11 mouse cellular contexts compared by ENCODE assay signal in genomic region chr2:156724871-156725270, GRCm38 (mm10). TPM values are rescaled to one million over a fixed set of nuclear protein-coding genes. Genes with fewer than 3 reads are reported as not detected.
DNase-seq lines count a peak whose midpoint lies in the region; ATAC-seq and TF ChIP-seq lines count a peak whose summit lies in the region.
"Had no signal": no experiment of that assay in that cellular context is flagged by ENCODE, and none has a peak within 500 bp of the region (broad histone marks: within the 10 kb centered on the region; RNA-seq: fewer than 3 reads in every experiment).

No protein-coding gene starts in this region.

- 83% methylated on average over 4 of the region's 4 CpGs for WGBS in forebrain, embryonic 12.5 days
- WGBS in forebrain, embryonic 11.5 days = 85% methylated on average over 4 of the region's 4 CpGs
- whole genome bisulfite sequencing in limb, embryonic 12.5 days = 77% methylated on average over 4 of the region's 4 CpGs
- WGBS in limb, embryonic 10.5 days = 86% methylated on average over 4 of the region's 4 CpGs
- WGBS in forebrain, embryonic 16.5 days = 78% methylated on average over 4 of the region's 4 CpGs
- 82% methylated on average over 4 of the region's 4 CpGs for WGBS in midbrain, postnatal 0 days

- peaks cover 63% of the 10 kb centered on the region for H3K4me1 ChIP-seq in forebrain, embryonic 12.5 days
- H3K4me1 ChIP-seq in forebrain, embryonic 11.5 days (replicated peaks; ENCODE audit: control insufficient read depth, insufficient read depth, low read length) = peaks cover 13% of the 10 kb centered on the region; the same call in 1 of the 2 replicates
- H3K4me1 ChIP-seq in limb, embryonic 12.5 days (replicated peaks) = peaks cover 61% of the 10 kb centered on the region
- peaks cover 54% of the 10 kb centered on the region for H3K4me1 ChIP-seq in limb, embryonic 10.5 days
- peaks cover 52% of the 10 kb centered on the region for H3K4me1 ChIP-seq in forebrain, embryonic 16.5 days (replicated peaks; ENCODE audit: control insufficient read depth, insufficient read depth, low read length)
- peaks cover 29% of the 10 kb centered on the region for H3K4me1 ChIP-seq in midbrain, postnatal 0 days (ENCODE audit: insufficient read depth, low read length)

- H3K27me3 ChIP-seq in forebrain, embryonic 12.5 days = no peaks in the 10 kb centered on the region
- no peaks in the 10 kb centered on the region for H3K27me3 ChIP-seq in forebrain, embryonic 11.5 days (ENCODE audit: control insufficient read depth, insufficient read depth, low read length)
- H3K27me3 ChIP-seq in limb, embryonic 12.5 days = no peaks in the 10 kb centered on the region
- no peaks in the 10 kb centered on the region for H3K27me3 ChIP-seq in limb, embryonic 10.5 days (ENCODE audit: low read depth, poor library complexity, severe bottlenecking)
- no peaks in the 10 kb centered on the region for H3K27me3 ChIP-seq in forebrain, embryonic 16.5 days (replicated peaks; ENCODE audit: control insufficient read depth, insufficient read depth, low read length)
- H3K27me3 ChIP-seq in midbrain, postnatal 0 days (ENCODE audit: insufficient read depth, low read length) = no peaks in the 10 kb centered on the region
- H3K27me3 ChIP-seq: embryonic facial prominence, embryonic 12.5 days had no signal

- H3K27ac ChIP-seq in forebrain, embryonic 12.5 days = no peak overlapping the region
- no peak overlapping the region for H3K27ac ChIP-seq in forebrain, embryonic 11.5 days (ENCODE audit: low read depth, low read length)
- H3K27ac ChIP-seq in limb, embryonic 12.5 days = 0 out of 2 replicates have a peak overlapping the region, but pooled peaks have one; percentile 4
- H3K27ac ChIP-seq in limb, embryonic 10.5 days = no peak overlapping the region
- no peak overlapping the region for H3K27ac ChIP-seq in forebrain, embryonic 16.5 days (ENCODE audit: low read length)
- H3K27ac ChIP-seq in midbrain, postnatal 0 days (ENCODE audit: low read depth, low read length) = no peak overlapping the region
- H3K27ac ChIP-seq: embryonic facial prominence, embryonic 12.5 days had no signal

- no peak overlapping the region for H3K4me3 ChIP-seq in forebrain, embryonic 12.5 days (replicated peaks)
- no peak overlapping the region for H3K4me3 ChIP-seq in forebrain, embryonic 11.5 days (ENCODE audit: low read depth, low read length)
- no peak overlapping the region for H3K4me3 ChIP-seq in limb, embryonic 12.5 days (replicated peaks)
- H3K4me3 ChIP-seq in limb, embryonic 10.5 days = no peak overlapping the region
- no peak overlapping the region for H3K4me3 ChIP-seq in forebrain, embryonic 16.5 days (replicated peaks; ENCODE audit: low read length)
- H3K4me3 ChIP-seq in midbrain, postnatal 0 days (ENCODE audit: low read depth, low read length) = no peak overlapping the region
- H3K4me3 ChIP-seq: embryonic facial prominence, embryonic 12.5 days had no signal

- no peak overlapping the region for H3K9ac ChIP-seq in forebrain, embryonic 12.5 days
- H3K9ac ChIP-seq in forebrain, embryonic 11.5 days (ENCODE audit: low read length) = no peak overlapping the region
- 0 out of 2 replicates have a peak overlapping the region, but pooled peaks have one; percentile 12 for H3K9ac ChIP-seq in limb, embryonic 12.5 days (replicated peaks)
- H3K9ac ChIP-seq in forebrain, embryonic 16.5 days (replicated peaks; ENCODE audit: low read depth, low read length) = no peak overlapping the region
- H3K9ac ChIP-seq in midbrain, postnatal 0 days (replicated peaks; ENCODE audit: low read length, poor library complexity, severe bottlenecking) = no peak overlapping the region
- H3K9ac ChIP-seq: embryonic facial prominence, embryonic 12.5 days had no signal

- H3K9me3 ChIP-seq in forebrain, embryonic 12.5 days = no peaks in the 10 kb centered on the region
- no peaks in the 10 kb centered on the region for H3K9me3 ChIP-seq in forebrain, embryonic 11.5 days (ENCODE audit: control insufficient read depth, low read length)
- H3K9me3 ChIP-seq in limb, embryonic 12.5 days = no peaks in the 10 kb centered on the region
- no peaks in the 10 kb centered on the region for H3K9me3 ChIP-seq in limb, embryonic 10.5 days (replicated peaks)
- H3K9me3 ChIP-seq in forebrain, embryonic 16.5 days (ENCODE audit: control insufficient read depth, low read length) = no peaks in the 10 kb centered on the region
- H3K9me3 ChIP-seq in midbrain, postnatal 0 days (ENCODE audit: low read length) = no peaks in the 10 kb centered on the region
- H3K9me3 ChIP-seq: embryonic facial prominence, embryonic 12.5 days had no signal

- no peaks in the 10 kb centered on the region for H3K36me3 ChIP-seq in forebrain, embryonic 12.5 days (replicated peaks)
- H3K36me3 ChIP-seq in forebrain, embryonic 11.5 days (ENCODE audit: control insufficient read depth, insufficient read depth, low read length) = no peaks in the 10 kb centered on the region
- peaks cover 14% of the 10 kb centered on the region; the same call in 1 of the 2 replicates for H3K36me3 ChIP-seq in limb, embryonic 12.5 days
- peaks cover 23% of the 10 kb centered on the region for H3K36me3 ChIP-seq in limb, embryonic 10.5 days
- H3K36me3 ChIP-seq in forebrain, embryonic 16.5 days (ENCODE audit: control insufficient read depth, insufficient read depth) = no peaks in the 10 kb centered on the region
- H3K36me3 ChIP-seq in midbrain, postnatal 0 days (ENCODE audit: insufficient read depth, low read length) = no peaks in the 10 kb centered on the region; the same call in 1 of the 2 replicates

- no peak for TF ChIP-seq CTCF in midbrain, postnatal 0 days (IDR thresholded peaks at IDR 0.05)

- H3K4me2 ChIP-seq in forebrain, embryonic 12.5 days = peak overlapping the region; percentile 6
- H3K4me2 ChIP-seq in forebrain, embryonic 11.5 days (ENCODE audit: low read depth, low read length, severe bottlenecking) = no peak overlapping the region
- no peak overlapping the region for H3K4me2 ChIP-seq in limb, embryonic 12.5 days
- H3K4me2 ChIP-seq in forebrain, embryonic 16.5 days (ENCODE audit: low read length) = peak overlapping the region; percentile 4; the same call in 1 of the 2 replicates
- peak overlapping the region; percentile 12; the same call in 1 of the 2 replicates for H3K4me2 ChIP-seq in midbrain, postnatal 0 days (ENCODE audit: low read depth, low read length, poor library complexity, severe bottlenecking)
- H3K4me2 ChIP-seq: embryonic facial prominence, embryonic 12.5 days had no signal

- no peak for DNase-seq in forebrain, embryonic 11.5 days (ENCODE audit: low spot score)
- no peak for DNase-seq in limb, embryonic 10.5 days (ENCODE audit: low spot score)
- DNase-seq in midbrain, postnatal 0 days (ENCODE audit: low spot score) = no peak
- no peak for DNase-seq in embryo, embryonic 10.5 days (ENCODE audit: low spot score)
- DNase-seq in layer of hippocampus, adult 9-10 months (ENCODE audit: low spot score) = no peak
- DNase-seq: heart, adult 18-20 months; kidney, adult 18-20 months had no signal

- no peak for ATAC-seq in forebrain, embryonic 12.5 days (ENCODE audit: low FRiP score)
- ATAC-seq in forebrain, embryonic 11.5 days (replicated peaks; ENCODE audit: low FRiP score) = no peak
- ATAC-seq in limb, embryonic 12.5 days (ENCODE audit: insufficient number of reproducible peaks, insufficient read depth, low FRiP score, low TSS enrichment, low read depth) = no peak
- ATAC-seq in forebrain, embryonic 16.5 days = no peak
- no peak for ATAC-seq in midbrain, postnatal 0 days (ENCODE audit: low FRiP score)

RNA-seq across cellular contexts. Expression of gene Myl9, which starts 50.3 kb away (rescaled TPM):
- polyA plus RNA-seq in forebrain, embryonic 12.5 days (2016; fragmentation: Nextera tagmentation; extraction: Ambion mirVana) = 61.4 and 95.4 TPM in 2 replicates
- polyA plus RNA-seq in forebrain, embryonic 11.5 days (2014; fragmentation: Nextera tagmentation; extraction: Ambion mirVana) = 105 and 121 TPM in 2 replicates
- 103 and 121 TPM in 2 replicates for polyA plus RNA-seq in limb, embryonic 12.5 days (2016; fragmentation: Nextera tagmentation; extraction: Ambion mirVana)
- 30.1 and 62.7 TPM in 2 replicates for polyA plus RNA-seq in limb, embryonic 10.5 days (2016; fragmentation: Nextera tagmentation; extraction: Ambion mirVana)
- 36.5 and 41.4 TPM in 2 replicates for polyA plus RNA-seq in forebrain, embryonic 16.5 days (2015; fragmentation: Nextera tagmentation; extraction: Ambion mirVana)
- 27.4 and 30.7 TPM in 2 replicates for total RNA-seq in midbrain, postnatal 0 days (2014; rRNA removed)
- polyA plus RNA-seq in midbrain, postnatal 0 days (2015; fragmentation: Nextera tagmentation; extraction: Ambion mirVana) = 33.8 and 38.4 TPM in 2 replicates

Comparison
In these comparisons a context has a peak if more than half of its experiments do, and no peak if none do; other contexts are left out.
1. H3K4me2 ChIP-seq: peak in forebrain, embryonic 12.5 days (single experiment), forebrain, embryonic 16.5 days (single experiment) and midbrain, postnatal 0 days (single experiment); none in forebrain, embryonic 11.5 days (single experiment) and limb, embryonic 12.5 days (single experiment).